Mouse (Mus musculus) liver, embryonic 12.5 days (tissue): ENCODE results near the gene Aprt. TPM values are rescaled to one million over a fixed set of nuclear protein-coding genes. Genes with fewer than 3 reads are reported as not detected.

Source experiments
- microRNA-seq: library from miRNA; unstranded; fragments of <30 nt; microRNA quantifications from one replicate; pipeline ENCODE4, GENCODE M21; 2017
- polyA plus RNA-seq: library from polyadenylated mRNA; unstranded; fragments of >200 nt; fragmentation: Nextera tagmentation; extraction: Ambion mirVana; gene quantifications from 2 replicates; pipeline ENCODE4 v1.2.1, GENCODE M21; 2016

Gene Aprt
- polyA plus RNA-seq, 1 experiment from 2014 or later, result 253 TPM

Small RNA genes lying within 50 kb of the gene (microRNA-seq; reads per million reads assigned to microRNA genes)
- gene Mir6396, result not detected

Other genes with a start within 250 kb of the Aprt start
- gene Trhr2, start 216.2 kb downstream of the Aprt start, polyA plus RNA-seq, result not detected in 2 replicates
- 48.7 and 49.1 TPM in 2 replicates for gene Zc3h18, start 200.3 kb downstream of the Aprt start, polyA plus RNA-seq
- gene Il17c, start 154.9 kb downstream of the Aprt start, polyA plus RNA-seq, result not detected in 2 replicates
- 149 and 160 TPM in 2 replicates for gene Cyba, start 144.0 kb downstream of the Aprt start, polyA plus RNA-seq
- 29.3 and 31.4 TPM in 2 replicates for gene Mvd, start 133.5 kb downstream of the Aprt start, polyA plus RNA-seq
- gene Snai3, start 116.2 kb downstream of the Aprt start, polyA plus RNA-seq, result 0.18 and 0.36 TPM in 2 replicates
- 16.6 and 17.3 TPM in 2 replicates for gene Rnf166, start 100.8 kb downstream of the Aprt start, polyA plus RNA-seq
- 37.1 and 38.7 TPM in 2 replicates for gene Ctu2, start 100.8 kb downstream of the Aprt start, polyA plus RNA-seq
- gene Piezo1, start 25.6 kb downstream of the Aprt start, polyA plus RNA-seq, result 21.7 and 24.4 TPM in 2 replicates
- 65.7 and 66.8 TPM in 2 replicates for gene Cdt1, start 8.9 kb downstream of the Aprt start, polyA plus RNA-seq
- gene Galns, start 34.6 kb upstream of the Aprt start, polyA plus RNA-seq, result 4.6 TPM in 2 replicates
- gene Trappc2l, start 34.7 kb upstream of the Aprt start, polyA plus RNA-seq, result 27.2 and 30.0 TPM in 2 replicates
- not detected in 2 replicates for gene Pabpn1l, start 45.8 kb upstream of the Aprt start, polyA plus RNA-seq
- gene Cbfa2t3, start 122.2 kb upstream of the Aprt start, polyA plus RNA-seq, result 7.7 and 8.0 TPM in 2 replicates
- gene Acsf3, start 198.6 kb upstream of the Aprt start, polyA plus RNA-seq, result 10.8 and 11.3 TPM in 2 replicates